Mouse (Mus musculus) kidney, postnatal 0 days (tissue): ENCODE measurements around the gene Nphp3. TPM values are rescaled to one million over a fixed set of nuclear protein-coding genes. Genes with fewer than 3 reads are reported as not detected.

Experiments
- ATAC-seq: fragments of 200-750 bp; cut with Nextera tagmentation; replicated peaks from 2 replicates; pipeline ENCODE4 v1.8.0; 2017; ENCODE audit warnings: low read depth, moderate number of reproducible peaks, moderate TSS enrichment, moderate library complexity; ENCODE audit not compliant: low FRiP score
- DNase-seq: peaks from one replicate; pipeline ENCODE4 v3.0.0-alpha.2; 2016; ENCODE audit warnings: low spot score
- H3K27ac ChIP-seq: fragments of 300-500 bp; sonication (generic); 2 replicates; pipeline ENCODE4 v1.5.1; 2014; ENCODE audit warnings: mild to moderate bottlenecking
- H3K27me3 ChIP-seq: fragments of 300-500 bp; sonication (generic); 2 replicates; pipeline ENCODE4 v1.6.1; 2014; ENCODE audit warnings: low read length, mixed read lengths; ENCODE audit not compliant: insufficient read depth
- H3K36me3 ChIP-seq: fragments of 300-500 bp; sonication (generic); 2 replicates; pipeline ENCODE4 v1.6.1; 2014; ENCODE audit warnings: low read length, mixed read lengths; ENCODE audit not compliant: insufficient read depth
- H3K4me1 ChIP-seq: fragments of 300-500 bp; sonication (generic); replicated peaks from 2 replicates; pipeline ENCODE4 v1.6.1; 2014; ENCODE audit warnings: antibody characterized with exemption, low read length, mixed read lengths; ENCODE audit not compliant: insufficient read depth
- H3K4me2 ChIP-seq: fragments of 300-500 bp; sonication (generic); 2 replicates; pipeline ENCODE4 v1.6.1; 2014; ENCODE audit warnings: mild to moderate bottlenecking, low read length, moderate library complexity, mixed read lengths
- H3K4me3 ChIP-seq: fragments of 300-500 bp; sonication (generic); replicated peaks from 2 replicates; pipeline ENCODE4 v1.5.1; 2014; ENCODE audit warnings: low read depth, low read length
- H3K9ac ChIP-seq: fragments of 300-500 bp; sonication (generic); 2 replicates; pipeline ENCODE4 v1.6.1; 2014; ENCODE audit warnings: low read depth, low read length
- H3K9me3 ChIP-seq: fragments of 300-500 bp; sonication (generic); replicated peaks from 2 replicates; pipeline ENCODE4 v1.6.1; 2016; ENCODE audit warnings: low read length, inconsistent platforms, mixed read lengths
- CTCF ChIP-seq: IDR thresholded peaks from 2 replicates; pipeline ENCODE4 v1.5.1; 2016; ENCODE audit warnings: antibody characterized with exemption, low read depth, mild to moderate bottlenecking, moderate library complexity
- WGBS: fragments of 180-500 bp; shearing (Covaris S2); extraction: QIAGEN DNeasy Blood & Tissue Kit; methylation state at CpG from one replicate; pipeline ENCODE4 v1.1.7; 2014; 5-methylcytosine and 5-hydroxymethylcytosine counted together
- polyA plus RNA-seq: library from polyadenylated mRNA; unstranded; fragments of >200 nt; fragmentation: Nextera tagmentation; extraction: Ambion mirVana; gene quantifications from 2 replicates; pipeline ENCODE4 v1.2.1, GENCODE M21; 2015

The Nphp3 gene
- polyA plus RNA-seq, 1 experiment from 2014 or later = 3.4 TPM

GRCm38 (mm10) chr9:104092945-104093344 lies 90.6 kb downstream of the Nphp3 start:
- Histone ChIP-seq H3K4me1 (no peaks in the 10 kb centered on the region), H3K9me3 (no peaks in the 10 kb centered on the region), H3K27me3 (no peaks in the 10 kb centered on the region), H3K36me3 (0 out of 2 replicates have a peak, but pooled peaks cover 6% of the 10 kb centered on the region), H3K4me3 (no peak overlapping the region), H3K9ac (no peak overlapping the region), H3K4me2 (no peak overlapping the region), H3K27ac (no peak overlapping the region)
- TF ChIP-seq CTCF = no peak
- DNase-seq (no peak), ATAC-seq (no peak)
- WGBS = 86% methylated on average over 5 of the region's 5 CpGs

Other genes starting within 250 kb of the Nphp3 start
- gene Tmem108, start 240.7 kb upstream of the Nphp3 start, polyA plus RNA-seq = 5.0 and 5.5 TPM in 2 replicates
- gene Gm28305, start 38.1 kb downstream of the Nphp3 start, polyA plus RNA-seq = not detected in 2 replicates
- 40.5 and 43.7 TPM in 2 replicates for gene Uba5, start 60.6 kb downstream of the Nphp3 start, polyA plus RNA-seq
- 17.6 and 22.2 TPM in 2 replicates for gene Acad11, start 60.8 kb downstream of the Nphp3 start, polyA plus RNA-seq
- gene Ackr4, start 124.4 kb downstream of the Nphp3 start, polyA plus RNA-seq = 1.6 and 2.3 TPM in 2 replicates